Mouse (Mus musculus) ZHBTc4 (cell line): ENCODE measurements around the gene Slc22a16.
"Not testable (repeated sequence)": the region's sequence is repeated elsewhere in the genome, so short reads cannot be mapped to it uniquely, and the experiment has no call there.

Experiments
- DNase-seq: peaks from one replicate; pipeline ENCODE4 v3.0.0-alpha.2; 2011; ENCODE audit warnings: low read depth, low spot score

Slc22a16 gene

GRCm38 (mm10) chr10:40570036-40570435 lies at the start of gene Slc22a16:
Slc22a16 (plus strand) TSS chr10:40570336.
- peak; percentile 7 for DNase-seq

GRCm38 (mm10) chr10:40521579-40521978 lies 48.6 kb upstream of the Slc22a16 start:
- peak; percentile 25 for DNase-seq

- DNase-seq: no peak
Observed at GRCm38 (mm10) chr10:40523312-40523975, 46.7 kb upstream of the Slc22a16 start.

GRCm38 (mm10) chr10:40524032-40524806 lies 45.9 kb upstream of the Slc22a16 start:
- DNase-seq: peak; percentile 43

GRCm38 (mm10) chr10:40524991-40525390 lies 45.1 kb upstream of the Slc22a16 start:
- DNase-seq: peak; percentile 70

GRCm38 (mm10) chr10:40525616-40526155 lies 44.5 kb upstream of the Slc22a16 start:
- no peak for DNase-seq

GRCm38 (mm10) chr10:40526301-40526761 lies 43.8 kb upstream of the Slc22a16 start:
- DNase-seq: no peak

- no peak for DNase-seq
Observed at GRCm38 (mm10) chr10:40526986-40527385, 43.1 kb upstream of the Slc22a16 start.

GRCm38 (mm10) chr10:40527573-40527972 lies 42.6 kb upstream of the Slc22a16 start:
- DNase-seq: no peak

- DNase-seq: no peak
Observed at GRCm38 (mm10) chr10:40528668-40529067, 41.5 kb upstream of the Slc22a16 start.

GRCm38 (mm10) chr10:40529617-40530016 lies 40.5 kb upstream of the Slc22a16 start:
- DNase-seq: peak; percentile 74

GRCm38 (mm10) chr10:40530661-40531060 lies 39.5 kb upstream of the Slc22a16 start:
- DNase-seq: no peak

GRCm38 (mm10) chr10:40532586-40532985 lies 37.5 kb upstream of the Slc22a16 start:
- DNase-seq: not testable (repeated sequence)

- DNase-seq: no peak
Observed at GRCm38 (mm10) chr10:40541351-40541750, 28.8 kb upstream of the Slc22a16 start.

GRCm38 (mm10) chr10:40549317-40549716 lies 20.8 kb upstream of the Slc22a16 start:
- DNase-seq: no peak

GRCm38 (mm10) chr10:40551801-40552200 lies 18.3 kb upstream of the Slc22a16 start:
- DNase-seq: no peak

GRCm38 (mm10) chr10:40565695-40566094 lies 4.4 kb upstream of the Slc22a16 start:
- DNase-seq: not testable (repeated sequence)

- DNase-seq: no peak
Observed at GRCm38 (mm10) chr10:40575912-40576634, 5.9 kb downstream of the Slc22a16 start.

- DNase-seq: peak; percentile 86
Observed at GRCm38 (mm10) chr10:40583584-40584255, 13.6 kb downstream of the Slc22a16 start.

GRCm38 (mm10) chr10:40592186-40592585 lies 22.1 kb downstream of the Slc22a16 start:
- no peak for DNase-seq

GRCm38 (mm10) chr10:40597177-40597576 lies 27.0 kb downstream of the Slc22a16 start:
- no peak for DNase-seq
